Mouse (Mus musculus) naive thymus-derived CD4-positive, alpha-beta T cell, adult 2 months (primary cell): ENCODE results near the gene Ulk4.
A peak's percentile ranks its signal among the peaks of the same experiment; 100 is the strongest.

Experiments used
- DNase-seq: peaks from one replicate; pipeline ENCODE4 v3.0.0-alpha.2; 2011; ENCODE audit warnings: low read depth

Gene Ulk4

GRCm38 (mm10) chr9:121018524-121019315 lies 258.3 kb downstream of the Ulk4 start:
- no peak for DNase-seq

GRCm38 (mm10) chr9:121015810-121016502 lies 261.0 kb downstream of the Ulk4 start:
- DNase-seq = no peak

GRCm38 (mm10) chr9:121011540-121011939 lies 265.5 kb downstream of the Ulk4 start:
- DNase-seq = no peak

GRCm38 (mm10) chr9:121010544-121010943 lies 266.5 kb downstream of the Ulk4 start:
- peak; percentile 53 for DNase-seq

- DNase-seq = no peak
Observed at GRCm38 (mm10) chr9:121005961-121006360, 271.0 kb downstream of the Ulk4 start.

GRCm38 (mm10) chr9:121001681-121002540 lies 275.1 kb downstream of the Ulk4 start:
- no peak for DNase-seq

GRCm38 (mm10) chr9:121000641-121001320 lies 276.2 kb downstream of the Ulk4 start:
- no peak for DNase-seq

- DNase-seq = no peak
Observed at GRCm38 (mm10) chr9:120998696-120999095, 278.3 kb downstream of the Ulk4 start.

- DNase-seq = no peak
Observed at GRCm38 (mm10) chr9:120994223-120995155, 282.5 kb downstream of the Ulk4 start.

GRCm38 (mm10) chr9:120993004-120993403 lies 284.0 kb downstream of the Ulk4 start:
- no peak for DNase-seq

- DNase-seq = no peak
Observed at GRCm38 (mm10) chr9:120991801-120992200, 285.2 kb downstream of the Ulk4 start.

- no peak for DNase-seq
Observed at GRCm38 (mm10) chr9:120989806-120990700, 286.9 kb downstream of the Ulk4 start.

- DNase-seq = no peak
Observed at GRCm38 (mm10) chr9:120988088-120988487, 288.9 kb downstream of the Ulk4 start.

- no peak for DNase-seq
Observed at GRCm38 (mm10) chr9:120986994-120987393, 290.0 kb downstream of the Ulk4 start.

- no peak for DNase-seq
Observed at GRCm38 (mm10) chr9:120986255-120986654, 290.7 kb downstream of the Ulk4 start.

GRCm38 (mm10) chr9:120985524-120985923 lies 291.5 kb downstream of the Ulk4 start:
- DNase-seq = no peak

- no peak for DNase-seq
Observed at GRCm38 (mm10) chr9:120985009-120985408, 292.0 kb downstream of the Ulk4 start.

- no peak for DNase-seq
Observed at GRCm38 (mm10) chr9:120984509-120984908, 292.5 kb downstream of the Ulk4 start.

GRCm38 (mm10) chr9:120983849-120984248 lies 293.1 kb downstream of the Ulk4 start:
- DNase-seq = no peak

- DNase-seq = no peak
Observed at GRCm38 (mm10) chr9:120981777-120982176, 295.2 kb downstream of the Ulk4 start.
